Mouse (Mus musculus) MEL (cell line): ENCODE data around the gene Crybb1. TPM values are rescaled to one million over a fixed set of nuclear protein-coding genes. Genes with fewer than 3 reads are reported as not detected.

Source experiments
- DNase-seq: peaks from one replicate; pipeline ENCODE4 v3.0.0; 2011; ENCODE audit warnings: low read depth, low spot score
- H3K27ac ChIP-seq: 2 replicates; pipeline ENCODE4 v1.5.1; 2012; ENCODE audit warnings: low read depth, mild to moderate bottlenecking, control low read depth, low read length, moderate library complexity; ENCODE audit not compliant: control insufficient read depth
- H3K27me3 ChIP-seq, 2 experiments: fragments of 150-350 bp in 1 of 2; sonication (generic) in 1 of 2; 2 replicates each; pipeline ENCODE4 v1.6.1; 2012; ENCODE audit warnings: low read length in 2 of 2, mild to moderate bottlenecking in 2 of 2, improper control_type of control experiment in 1 of 2, moderate library complexity in 1 of 2; ENCODE audit not compliant: insufficient read depth in 2 of 2, control insufficient read depth in 1 of 2
- H3K36me3 ChIP-seq, 2 experiments: 2 replicates each; pipeline ENCODE4 v1.6.1; 2012 to 2014; ENCODE audit warnings: low read length in 2 of 2, improper control_type of control experiment in 1 of 2, inconsistent platforms in 1 of 2, mild to moderate bottlenecking in 1 of 2; ENCODE audit not compliant: insufficient read depth in 2 of 2, control insufficient read depth in 1 of 2
- H3K4me1 ChIP-seq, 2 experiments: fragments of 150-350 bp in 1 of 2; sonication (generic) in 1 of 2; 2 replicates each; pipeline ENCODE4 v1.6.1; 2012; ENCODE audit warnings: low read length in 2 of 2, improper control_type of control experiment in 1 of 2, mild to moderate bottlenecking in 1 of 2; ENCODE audit not compliant: insufficient read depth in 2 of 2, control insufficient read depth in 1 of 2
- H3K4me3 ChIP-seq, 2 experiments: fragments of 150-350 bp in 1 of 2; sonication (generic) in 1 of 2; 2 replicates each; pipeline ENCODE4 v1.5.1; 2012; ENCODE audit warnings: low read depth in 2 of 2, low read length in 2 of 2, mild to moderate bottlenecking in 2 of 2, moderate library complexity in 2 of 2, control low read depth in 1 of 2, improper control_type of control experiment in 1 of 2; ENCODE audit not compliant: control insufficient read depth in 1 of 2, insufficient read depth in 1 of 2
- H3K79me2 ChIP-seq: 2 replicates; pipeline ENCODE4 v1.6.1; 2012; ENCODE audit warnings: mild to moderate bottlenecking, low read length, moderate library complexity; ENCODE audit not compliant: control insufficient read depth, poor library complexity, insufficient read depth
- H3K9ac ChIP-seq: 2 replicates; pipeline ENCODE4 v1.6.1; 2012; ENCODE audit warnings: low read depth, mild to moderate bottlenecking, control low read depth, low read length, moderate library complexity; ENCODE audit not compliant: control insufficient read depth, poor library complexity, severe bottlenecking
- H3K9me3 ChIP-seq: fragments of 150-350 bp; sonication (generic); replicated peaks from 2 replicates; pipeline ENCODE4 v1.6.1; 2012; ENCODE audit warnings: mild to moderate bottlenecking, low read length, improper control_type of control experiment, moderate library complexity; ENCODE audit not compliant: insufficient read depth
- CHD2 ChIP-seq: IDR thresholded peaks from 2 replicates; pipeline ENCODE4 v1.6.1; 2011; ENCODE audit warnings: low read length, improper control_type of control experiment
- CTCF ChIP-seq, 3 experiments: IDR thresholded peaks in 2 of 3; conservative IDR thresholded peaks in 1 of 3; 2 replicates each; pipeline ENCODE4 v1.5.1; 2011 to 2012; ENCODE audit warnings: low read length in 3 of 3, low read depth in 2 of 3, mild to moderate bottlenecking in 2 of 3, improper control_type of control experiment in 1 of 3, inconsistent platforms in 1 of 3, mixed read lengths in 1 of 3, moderate library complexity in 1 of 3; ENCODE audit not compliant: control insufficient read depth in 1 of 3, insufficient read depth in 1 of 3, poor library complexity in 1 of 3, severe bottlenecking in 1 of 3
- ELF1 ChIP-seq: IDR thresholded peaks from 2 replicates; pipeline ENCODE4 v1.6.1; 2014; ENCODE audit warnings: low read depth, mild to moderate bottlenecking, inconsistent platforms, low read length, improper control_type of control experiment, moderate library complexity
- HCFC1 ChIP-seq: IDR thresholded peaks from 2 replicates; pipeline ENCODE4 v1.6.1; 2012; ENCODE audit warnings: low read depth, mild to moderate bottlenecking, inconsistent platforms, low read length, improper control_type of control experiment, moderate library complexity
- JUND ChIP-seq: IDR thresholded peaks from 2 replicates; pipeline ENCODE4 v1.6.1; 2011; ENCODE audit warnings: low read depth, mild to moderate bottlenecking, improper control_type of control experiment, low read length
- KAT2A ChIP-seq: conservative IDR thresholded peaks from 2 replicates; pipeline ENCODE4 v1.6.1; 2012; ENCODE audit warnings: low read depth, low read length, improper control_type of control experiment, inconsistent platforms
- MAFK ChIP-seq: IDR thresholded peaks from 2 replicates; pipeline ENCODE4 v1.6.1; 2011; ENCODE audit warnings: low read depth, mild to moderate bottlenecking, low read length, improper control_type of control experiment, borderline replicate concordance
- MAZ ChIP-seq: IDR thresholded peaks from 2 replicates; pipeline ENCODE4 v1.6.1; 2012; ENCODE audit warnings: low read depth, mild to moderate bottlenecking, inconsistent platforms, low read length, improper control_type of control experiment
- MEF2A ChIP-seq: IDR thresholded peaks from 2 replicates; pipeline ENCODE4 v1.6.1; 2014; ENCODE audit warnings: low read depth, mild to moderate bottlenecking, inconsistent platforms, low read length, improper control_type of control experiment; ENCODE audit not compliant: poor library complexity, insufficient replicate concordance, severe bottlenecking; ENCODE audit errors: extremely low read depth
- MYB ChIP-seq: IDR thresholded peaks from 2 replicates; pipeline ENCODE4 v1.6.1; 2011; ENCODE audit warnings: mild to moderate bottlenecking, low read depth, low read length, improper control_type of control experiment
- MYC ChIP-seq: IDR thresholded peaks from 2 replicates; pipeline ENCODE4 v1.6.1; 2011; ENCODE audit warnings: low read depth, mild to moderate bottlenecking, low read length, improper control_type of control experiment, moderate library complexity
- POLR2AphosphoS2 ChIP-seq: IDR thresholded peaks from 2 replicates; pipeline ENCODE4 v1.6.1; 2011; ENCODE audit warnings: low read length, improper control_type of control experiment
- POLR2AphosphoS5 ChIP-seq: IDR thresholded peaks from 2 replicates; pipeline ENCODE4 v1.6.1; 2012; ENCODE audit warnings: low read depth, borderline replicate concordance, mild to moderate bottlenecking, inconsistent platforms, low read length, moderate library complexity, mixed read lengths
- USF1 ChIP-seq: IDR thresholded peaks from 2 replicates; pipeline ENCODE4 v1.6.1; 2014; ENCODE audit warnings: low read depth, mild to moderate bottlenecking, inconsistent platforms, low read length, improper control_type of control experiment, moderate library complexity
- ZMIZ1 ChIP-seq: IDR thresholded peaks from 2 replicates; pipeline ENCODE4 v1.6.1; 2012; ENCODE audit warnings: low read depth, mild to moderate bottlenecking, inconsistent platforms, low read length, improper control_type of control experiment, moderate library complexity
- polyA plus RNA-seq, 2 experiments: library from polyadenylated mRNA; stranded (reverse) in 1 of 2; unstranded in 1 of 2; fragments of >175 nt in 1 of 2; fragments of >200 nt in 1 of 2; gene quantifications; 2 replicates each; pipeline versions ENCODE4 v1.2.1 to v1.2.4; 2012; ENCODE audit warnings: low replicate concordance in 2 of 2, low read depth in 1 of 2; ENCODE audit not compliant: insufficient read length in 2 of 2, insufficient read depth in 1 of 2, missing spikeins in 1 of 2
- total RNA-seq: library from RNA; depleted of rRNA; stranded (reverse); fragments of 300-350 nt; gene quantifications from 2 replicates; pipeline ENCODE4 v1.2.3, GENCODE M21; 2012

Crybb1 gene
- total and polyA plus RNA-seq, 3 experiments, result 0.24 to 0.27 TPM; not detected in 1

DNA sequence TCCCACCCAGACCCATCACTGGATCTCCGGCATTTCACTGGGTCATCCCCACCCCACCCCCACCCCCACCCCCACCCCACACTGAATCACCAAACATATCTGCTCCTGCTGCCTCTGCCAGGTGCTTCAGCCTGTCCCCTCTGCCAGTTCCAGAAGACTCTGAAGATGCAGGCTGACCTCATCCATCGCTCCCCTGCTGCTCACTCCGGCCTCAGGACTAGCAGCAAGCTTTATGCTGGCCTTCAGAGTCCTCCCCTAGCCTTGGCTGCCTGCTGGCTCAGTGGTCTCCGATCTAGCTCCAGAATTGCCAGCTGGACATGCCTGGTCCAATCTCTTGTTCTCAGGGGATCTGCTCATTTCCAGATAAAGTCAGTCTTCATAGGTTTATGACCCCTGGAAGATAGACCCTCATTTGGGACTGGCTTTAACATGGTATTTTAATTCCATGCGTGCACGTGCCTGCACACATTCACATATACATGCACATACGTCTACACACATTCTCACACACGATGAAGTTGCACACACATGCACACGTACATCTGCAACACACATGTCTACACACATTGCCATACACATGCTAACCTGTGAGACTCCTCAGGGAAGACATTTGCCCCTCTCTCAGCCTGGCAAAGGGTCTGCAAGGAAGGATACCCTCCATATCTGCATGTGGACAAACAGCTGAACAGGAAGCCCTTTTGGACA lies 17.6 kb upstream of the Crybb1 start:
- TF ChIP-seq CTCF (IDR thresholded peaks at IDR 0.05 in 2 of 3, conservative IDR thresholded peaks at IDR 0.05 in 1 of 3; ENCODE audit: control insufficient read depth in 1 of 3, insufficient read depth in 1 of 3, low read depth in 2 of 3, low read length in 3 of 3, poor library complexity in 1 of 3, severe bottlenecking in 1 of 3), result no peak
- no peak for TF ChIP-seq MYC
- no peak for TF ChIP-seq MAFK
- no peak for TF ChIP-seq MAZ
- no peak for TF ChIP-seq ELF1
- TF ChIP-seq MYB, result no peak
- no peak for TF ChIP-seq ZMIZ1
- no peak for TF ChIP-seq POLR2AphosphoS2
- TF ChIP-seq POLR2AphosphoS5, result no peak
- TF ChIP-seq USF1, result no peak
- TF ChIP-seq, all 39 proteins: peak for 0
- Histone ChIP-seq H3K4me1 (peaks cover 4 to 14% of the 10 kb centered on the region in 2 experiments; a peak in 3 of 4 replicates), H3K36me3 (peaks cover 0 to 4% of the 10 kb centered on the region in 2 experiments; a peak in 1 of 4 replicates), H3K9ac (no peak overlapping the region), H3K4me3 (no peak overlapping the region), H3K9me3 (no peaks in the 10 kb centered on the region), H3K79me2 (no peaks in the 10 kb centered on the region), H3K27ac (no peak overlapping the region), H3K27me3 (no peaks in the 10 kb centered on the region)
- no peak for DNase-seq

DNA sequence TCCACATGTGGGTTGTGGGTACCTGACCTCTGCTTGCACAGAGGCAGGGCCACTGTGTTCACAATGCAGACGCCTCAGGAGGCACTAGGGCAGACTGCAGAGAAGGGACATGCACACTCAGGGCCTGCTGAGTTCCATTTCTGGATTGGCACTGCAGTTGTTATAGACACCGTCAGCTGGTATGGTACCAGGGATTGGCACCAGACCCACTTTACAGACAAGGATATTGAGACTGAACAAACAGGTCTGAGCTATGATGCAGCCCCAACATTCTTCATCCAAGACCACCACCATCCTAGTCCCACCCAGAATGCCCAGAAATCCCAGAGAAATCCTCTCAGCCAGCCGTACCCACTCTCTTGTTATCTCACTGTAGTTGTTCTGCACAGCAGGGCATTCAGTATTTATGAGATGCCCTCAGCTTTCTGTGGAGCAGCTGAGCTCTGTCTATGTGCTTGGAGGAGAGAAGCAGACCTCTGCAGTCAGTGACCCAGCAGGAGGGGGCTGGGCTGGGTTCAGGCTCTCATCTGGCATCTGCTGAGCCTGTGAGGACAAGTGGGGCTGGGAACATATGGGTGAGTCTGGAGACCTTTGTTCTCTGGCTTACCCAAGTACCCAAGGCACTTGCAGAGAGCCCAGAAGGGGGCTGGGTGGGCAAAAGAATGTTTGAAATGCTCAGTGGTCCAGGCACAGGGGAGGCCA lies 16.7 kb upstream of the Crybb1 start:
- no peak overlapping the region for H3K4me3 ChIP-seq
- no peak for DNase-seq
- no peaks in the 10 kb centered on the region for H3K9me3 ChIP-seq
- no peak overlapping the region for H3K27ac ChIP-seq
- no peak overlapping the region for H3K9ac ChIP-seq
- TF ChIP-seq MEF2A (no peak), HCFC1 (no peak), JUND (no peak), POLR2AphosphoS2 (no peak), KAT2A (no peak), CHD2 (no peak), MYB (no peak)
- peaks cover 0 to 4% of the 10 kb centered on the region in 2 experiments; a peak in 1 of 4 replicates for H3K36me3 ChIP-seq
- peaks cover 4 to 16% of the 10 kb centered on the region in 2 experiments; a peak in 3 of 4 replicates for H3K4me1 ChIP-seq
- no peaks in the 10 kb centered on the region for H3K79me2 ChIP-seq
- no peaks in the 10 kb centered on the region for H3K27me3 ChIP-seq
